Mouse (Mus musculus): ENCODE data around the gene Kcnc1.

DNA sequence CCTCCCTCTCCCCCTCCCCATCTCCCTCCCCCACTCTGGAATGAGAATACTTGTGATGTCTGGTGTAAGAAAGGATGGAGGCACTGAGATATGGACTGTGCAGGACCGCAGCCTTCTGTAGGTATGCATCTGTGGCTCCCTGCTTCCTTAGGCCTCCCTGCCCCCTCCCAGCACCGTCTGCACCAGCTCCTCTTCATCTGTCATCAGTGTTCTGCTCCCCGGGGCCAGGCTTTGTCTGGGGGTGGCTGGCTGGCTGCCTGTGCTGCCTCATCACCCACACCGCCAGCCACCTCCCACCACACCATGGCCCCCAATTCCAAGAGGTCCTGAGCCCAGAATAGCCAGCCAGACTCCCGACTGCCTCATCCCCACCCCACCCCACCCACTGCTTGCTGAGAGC is 32.1 kb upstream of the Kcnc1 start:
- TF ChIP-seq CTCF (IDR thresholded peaks at IDR 0.05; ENCODE audit: low read depth) (no peak), EP300 (IDR thresholded peaks at IDR 0.05; ENCODE audit: low read depth) (no peak)
